Comparison of ENCODE assay signal across 19 mouse cellular contexts in the genomic region with DNA sequence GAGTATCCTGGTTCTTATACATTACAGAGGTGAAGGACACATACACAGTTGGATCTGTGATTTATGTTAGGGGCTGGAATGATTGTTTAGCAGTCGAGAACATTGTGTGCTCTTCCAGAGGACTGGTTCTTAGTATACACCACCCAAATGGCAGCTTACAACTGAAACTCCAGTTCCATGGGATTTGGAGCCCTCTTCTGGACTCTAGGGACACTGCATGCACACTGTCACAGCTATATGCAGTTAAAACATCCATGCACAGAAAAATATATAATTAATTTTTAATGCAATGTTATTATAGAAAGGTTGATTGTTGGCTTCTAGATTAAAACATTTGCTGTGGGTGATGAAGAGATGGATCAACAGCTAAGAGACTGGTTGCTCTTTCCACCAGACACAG.
DNase-seq lines count a peak whose midpoint lies in the region; ATAC-seq and TF ChIP-seq lines count a peak whose summit lies in the region.
"Had no signal": no experiment of that assay in that cellular context is flagged by ENCODE, and none has a peak within 500 bp of the region (broad histone marks: within the 10 kb centered on the region; RNA-seq: fewer than 3 reads in every experiment).

No protein-coding gene starts in this region.

- intact Hi-C loops in left cerebral cortex, adult 2 months (cut with DNase I) = loop anchor here (5.0 kb wide), 1 partner anchor 298 kb away; no protein-coding TSS in a partner anchor

- H3K9me3 ChIP-seq in forebrain, postnatal 0 days (ENCODE audit: low read length) = no peaks in the 10 kb centered on the region
- no peaks in the 10 kb centered on the region for H3K9me3 ChIP-seq in forebrain, embryonic 15.5 days
- H3K9me3 ChIP-seq in E14TG2a.4 (ENCODE audit: low read length) = no peaks in the 10 kb centered on the region
- H3K9me3 ChIP-seq: hindbrain, embryonic 12.5 days; neural tube, embryonic 12.5 days had no signal

- H3K4me1 ChIP-seq in forebrain, postnatal 0 days (ENCODE audit: insufficient read depth) = no peaks in the 10 kb centered on the region
- H3K4me1 ChIP-seq in forebrain, embryonic 15.5 days = no peaks in the 10 kb centered on the region
- H3K4me1 ChIP-seq in E14TG2a.4 (replicated peaks; ENCODE audit: low read depth, low read length) = no peaks in the 10 kb centered on the region
- H3K4me1 ChIP-seq: heart, embryonic 13.5 days; hindbrain, embryonic 12.5 days; neural tube, embryonic 12.5 days had no signal

- no peaks in the 10 kb centered on the region for H3K36me3 ChIP-seq in forebrain, postnatal 0 days (ENCODE audit: insufficient read depth)
- H3K36me3 ChIP-seq in forebrain, embryonic 15.5 days = no peaks in the 10 kb centered on the region
- H3K36me3 ChIP-seq in E14TG2a.4 (ENCODE audit: insufficient read depth, low read length) = no peaks in the 10 kb centered on the region
- H3K36me3 ChIP-seq: heart, embryonic 13.5 days; hindbrain, embryonic 12.5 days; neural tube, embryonic 12.5 days had no signal

- H3K9ac ChIP-seq in forebrain, postnatal 0 days = no peak overlapping the region
- no peak overlapping the region for H3K9ac ChIP-seq in forebrain, embryonic 15.5 days (replicated peaks)
- H3K9ac ChIP-seq: heart, embryonic 13.5 days; hindbrain, embryonic 12.5 days; liver, embryonic 14.5 days; neural tube, embryonic 12.5 days had no signal

- no peak overlapping the region for H3K4me3 ChIP-seq in forebrain, postnatal 0 days (ENCODE audit: low read depth, low read length)
- H3K4me3 ChIP-seq in forebrain, embryonic 15.5 days = no peak overlapping the region
- H3K4me3 ChIP-seq in left cerebral cortex, adult 2 months = no peak overlapping the region
- no peak overlapping the region for H3K4me3 ChIP-seq in E14TG2a.4 (replicated peaks; ENCODE audit: low read length)
- H3K4me3 ChIP-seq: heart, embryonic 13.5 days; hindbrain, embryonic 12.5 days; neural tube, embryonic 12.5 days had no signal

- no peaks in the 10 kb centered on the region for H3K27me3 ChIP-seq in forebrain, postnatal 0 days (ENCODE audit: insufficient read depth, low read length)
- H3K27me3 ChIP-seq in forebrain, embryonic 15.5 days = no peaks in the 10 kb centered on the region
- H3K27me3 ChIP-seq in E14TG2a.4 (ENCODE audit: insufficient read depth, low read length) = no peaks in the 10 kb centered on the region
- H3K27me3 ChIP-seq: heart, embryonic 13.5 days; hindbrain, embryonic 12.5 days; neural tube, embryonic 12.5 days had no signal

- no peak overlapping the region for H3K4me2 ChIP-seq in forebrain, postnatal 0 days (ENCODE audit: low read depth)
- no peak overlapping the region for H3K4me2 ChIP-seq in forebrain, embryonic 15.5 days (replicated peaks)
- H3K4me2 ChIP-seq: heart, embryonic 13.5 days; hindbrain, embryonic 12.5 days; neural tube, embryonic 12.5 days had no signal

- no peak overlapping the region for H3K27ac ChIP-seq in forebrain, postnatal 0 days (ENCODE audit: low read depth, low read length)
- no peak overlapping the region for H3K27ac ChIP-seq in forebrain, embryonic 15.5 days (replicated peaks)
- H3K27ac ChIP-seq in left cerebral cortex, adult 2 months = no peak overlapping the region
- H3K27ac ChIP-seq: heart, embryonic 13.5 days; hindbrain, embryonic 12.5 days; liver, embryonic 14.5 days; neural tube, embryonic 12.5 days had no signal

- DNase-seq in forebrain, postnatal 0 days = no peak
- no peak for DNase-seq in left cerebral cortex, adult 2 months (ENCODE audit: extremely low spot score in 1 of 2, low spot score in 2 of 2)
- DNase-seq in left cerebral cortex, adult 8-10 months (ENCODE audit: low spot score in 2 of 2) = no peak
- peak; percentile 33 for DNase-seq in brain, adult 2 months (ENCODE audit: low read depth, low spot score)
- no peak for DNase-seq in thymus, postnatal 4 days
- DNase-seq: adrenal gland, postnatal 10 days; cerebellum, postnatal 25 days; gastrocnemius, postnatal 36 days; left cerebral cortex, postnatal 4 days; lung, postnatal 4 days; right cerebral cortex, adult 18-20 months; spleen, adult 18-20 months had no signal

- TF ChIP-seq CTCF in forebrain, postnatal 0 days (IDR thresholded peaks at IDR 0.05; ENCODE audit: low read depth) = peak; percentile 49
- peak; percentile 41 for TF ChIP-seq CTCF in left cerebral cortex, adult 2 months (IDR thresholded peaks at IDR 0.05)
- peak; percentile 78 for TF ChIP-seq CTCF in E14TG2a.4 (conservative IDR thresholded peaks at IDR 0.05; ENCODE audit: low read length)

- 83% methylated on average over 1 of the region's 1 CpGs for WGBS in forebrain, postnatal 0 days
- WGBS in forebrain, embryonic 15.5 days = 90% methylated on average over 1 of the region's 1 CpGs

- no peak for ATAC-seq in forebrain, postnatal 0 days
- ATAC-seq in forebrain, embryonic 15.5 days (replicated peaks) = no peak
- ATAC-seq: midbrain, embryonic 16.5 days had no signal
